Mouse (Mus musculus): Measurements from ENCODE around the gene Prrt2. TPM values are rescaled to one million over a fixed set of nuclear protein-coding genes. Genes with fewer than 3 reads are reported as not detected.

Prrt2 gene
- polyA plus RNA-seq, 1 experiment = 0.02 TPM

- H3K27me3 ChIP-seq (ENCODE audit: control insufficient read depth, insufficient read depth, insufficient read length) = no peaks in the 10 kb centered on the region
- H3K79me2 ChIP-seq (ENCODE audit: control insufficient read depth, insufficient read depth) = peaks cover 39% of the 10 kb centered on the region
- peaks cover 15% of the 10 kb centered on the region for H3K36me3 ChIP-seq (ENCODE audit: control insufficient read depth, insufficient read depth)
- H3K4me3 ChIP-seq (ENCODE audit: insufficient read depth, poor library complexity, severe bottlenecking) = no peak overlapping the region
- peaks cover 19% of the 10 kb centered on the region for H3K79me3 ChIP-seq (ENCODE audit: low read depth)
- H3ac ChIP-seq (ENCODE audit: control insufficient read depth, insufficient read length, low read depth) = no peak overlapping the region
- TF ChIP-seq MAX (IDR thresholded peaks at IDR 0.05) (no peak), MYOG (IDR thresholded peaks at IDR 0.05; ENCODE audit: control insufficient read depth, extremely low read depth, insufficient read length) (no peak), USF1 (IDR thresholded peaks at IDR 0.05; ENCODE audit: low read depth) (no peak), FOSL1 (IDR thresholded peaks at IDR 0.05; ENCODE audit: insufficient read depth, low read length, poor library complexity, severe bottlenecking) (no peak), CEBPB (IDR thresholded peaks at IDR 0.05; ENCODE audit: low read depth) (no peak), CTCF (IDR thresholded peaks at IDR 0.05; ENCODE audit: control insufficient read depth, insufficient read depth, insufficient read length) (no peak), MYOD1 (IDR thresholded peaks at IDR 0.05; ENCODE audit: control insufficient read depth, insufficient read length, low read depth) (no peak)
These were observed 8.6 kb downstream of the Prrt2 start for GRCm38 (mm10) chr7:127012374-127012773.

- Histone ChIP-seq H3K4me3 (ENCODE audit: insufficient read depth, poor library complexity, severe bottlenecking) (no peak overlapping the region), H3K79me3 (ENCODE audit: low read depth) (peaks cover 19% of the 10 kb centered on the region), H3K79me2 (ENCODE audit: control insufficient read depth, insufficient read depth) (peaks cover 39% of the 10 kb centered on the region), H3K27me3 (ENCODE audit: control insufficient read depth, insufficient read depth, insufficient read length) (no peaks in the 10 kb centered on the region), H3ac (ENCODE audit: control insufficient read depth, insufficient read length, low read depth) (no peak overlapping the region), H3K36me3 (ENCODE audit: control insufficient read depth, insufficient read depth) (peaks cover 15% of the 10 kb centered on the region)
- no peak for TF ChIP-seq MYOG (IDR thresholded peaks at IDR 0.05; ENCODE audit: control insufficient read depth, extremely low read depth, insufficient read length)
- TF ChIP-seq CEBPB (IDR thresholded peaks at IDR 0.05; ENCODE audit: low read depth) = no peak
- TF ChIP-seq FOSL1 (IDR thresholded peaks at IDR 0.05; ENCODE audit: insufficient read depth, low read length, poor library complexity, severe bottlenecking) = no peak
- no peak for TF ChIP-seq CTCF (IDR thresholded peaks at IDR 0.05; ENCODE audit: control insufficient read depth, insufficient read depth, insufficient read length)
- no peak for TF ChIP-seq MYOD1 (IDR thresholded peaks at IDR 0.05; ENCODE audit: control insufficient read depth, insufficient read length, low read depth)
- TF ChIP-seq MAX (IDR thresholded peaks at IDR 0.05) = no peak
- TF ChIP-seq USF1 (IDR thresholded peaks at IDR 0.05; ENCODE audit: low read depth) = no peak
These were observed 9.3 kb downstream of the Prrt2 start for GRCm38 (mm10) chr7:127011717-127012116.

DNA sequence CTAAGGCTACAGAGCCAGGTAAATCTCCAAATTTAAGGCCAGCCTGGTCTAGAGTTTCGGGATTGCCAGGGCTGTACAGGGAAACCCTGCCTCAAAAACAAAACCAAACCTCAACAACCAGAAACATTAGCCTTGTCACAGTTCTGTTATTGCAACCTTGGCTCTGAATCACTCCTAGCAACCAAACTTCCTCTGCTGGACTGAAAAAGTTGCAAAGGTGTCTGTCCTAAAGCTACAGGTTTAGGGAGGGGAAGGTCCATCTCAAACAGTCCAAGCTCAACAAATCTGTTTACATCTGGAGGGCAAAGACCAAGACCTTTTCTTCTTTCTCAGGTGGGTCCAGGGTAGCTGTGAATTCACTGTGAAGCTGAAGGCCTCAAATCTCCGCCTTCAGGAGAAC lies 10.0 kb downstream of the Prrt2 start:
- peaks cover 39% of the 10 kb centered on the region for H3K79me2 ChIP-seq (ENCODE audit: control insufficient read depth, insufficient read depth)
- H3K4me3 ChIP-seq (ENCODE audit: insufficient read depth, poor library complexity, severe bottlenecking) = no peak overlapping the region
- peaks cover 15% of the 10 kb centered on the region for H3K36me3 ChIP-seq (ENCODE audit: control insufficient read depth, insufficient read depth)
- H3K27me3 ChIP-seq (ENCODE audit: control insufficient read depth, insufficient read depth, insufficient read length) = no peaks in the 10 kb centered on the region
- no peak overlapping the region for H3ac ChIP-seq (ENCODE audit: control insufficient read depth, insufficient read length, low read depth)
- TF ChIP-seq FOSL1 (IDR thresholded peaks at IDR 0.05; ENCODE audit: insufficient read depth, low read length, poor library complexity, severe bottlenecking) (no peak), MYOG (IDR thresholded peaks at IDR 0.05; ENCODE audit: control insufficient read depth, extremely low read depth, insufficient read length) (no peak), MYOD1 (IDR thresholded peaks at IDR 0.05; ENCODE audit: control insufficient read depth, insufficient read length, low read depth) (no peak), MAX (IDR thresholded peaks at IDR 0.05) (no peak), CTCF (IDR thresholded peaks at IDR 0.05; ENCODE audit: control insufficient read depth, insufficient read depth, insufficient read length) (no peak), CEBPB (IDR thresholded peaks at IDR 0.05; ENCODE audit: low read depth) (no peak), USF1 (IDR thresholded peaks at IDR 0.05; ENCODE audit: low read depth) (no peak)
- H3K79me3 ChIP-seq (ENCODE audit: low read depth) = peaks cover 19% of the 10 kb centered on the region

- Histone ChIP-seq H3K79me2 (ENCODE audit: control insufficient read depth, insufficient read depth) (peaks cover 26% of the 10 kb centered on the region), H3K27me3 (ENCODE audit: control insufficient read depth, insufficient read depth, insufficient read length) (no peaks in the 10 kb centered on the region), H3ac (ENCODE audit: control insufficient read depth, insufficient read length, low read depth) (no peak overlapping the region), H3K79me3 (ENCODE audit: low read depth) (peaks cover 16% of the 10 kb centered on the region), H3K36me3 (ENCODE audit: control insufficient read depth, insufficient read depth) (peaks cover 6% of the 10 kb centered on the region), H3K4me3 (ENCODE audit: insufficient read depth, poor library complexity, severe bottlenecking) (no peak overlapping the region)
- no peak for TF ChIP-seq CEBPB (IDR thresholded peaks at IDR 0.05; ENCODE audit: low read depth)
- no peak for TF ChIP-seq CTCF (IDR thresholded peaks at IDR 0.05; ENCODE audit: control insufficient read depth, insufficient read depth, insufficient read length)
- TF ChIP-seq MAX (IDR thresholded peaks at IDR 0.05) = no peak
- TF ChIP-seq MYOD1 (IDR thresholded peaks at IDR 0.05; ENCODE audit: control insufficient read depth, insufficient read length, low read depth) = no peak
- TF ChIP-seq USF1 (IDR thresholded peaks at IDR 0.05; ENCODE audit: low read depth) = no peak
- TF ChIP-seq MYOG (IDR thresholded peaks at IDR 0.05; ENCODE audit: control insufficient read depth, extremely low read depth, insufficient read length) = no peak
- TF ChIP-seq FOSL1 (IDR thresholded peaks at IDR 0.05; ENCODE audit: insufficient read depth, low read length, poor library complexity, severe bottlenecking) = no peak
These were observed 11.5 kb downstream of the Prrt2 start for GRCm38 (mm10) chr7:127009307-127010085.

GRCm38 (mm10) chr7:127008239-127009019 lies 12.6 kb downstream of the Prrt2 start:
- Histone ChIP-seq H3K27me3 (ENCODE audit: control insufficient read depth, insufficient read depth, insufficient read length) (no peaks in the 10 kb centered on the region), H3K36me3 (ENCODE audit: control insufficient read depth, insufficient read depth) (peaks cover 3% of the 10 kb centered on the region), H3K4me3 (ENCODE audit: insufficient read depth, poor library complexity, severe bottlenecking) (no peak overlapping the region), H3K79me3 (ENCODE audit: low read depth) (peaks cover 8% of the 10 kb centered on the region), H3K79me2 (ENCODE audit: control insufficient read depth, insufficient read depth) (peaks cover 16% of the 10 kb centered on the region), H3ac (ENCODE audit: control insufficient read depth, insufficient read length, low read depth) (no peak overlapping the region)
- TF ChIP-seq CEBPB (IDR thresholded peaks at IDR 0.05; ENCODE audit: low read depth) = no peak
- TF ChIP-seq MYOG (IDR thresholded peaks at IDR 0.05; ENCODE audit: control insufficient read depth, extremely low read depth, insufficient read length) = no peak
- no peak for TF ChIP-seq FOSL1 (IDR thresholded peaks at IDR 0.05; ENCODE audit: insufficient read depth, low read length, poor library complexity, severe bottlenecking)
- no peak for TF ChIP-seq USF1 (IDR thresholded peaks at IDR 0.05; ENCODE audit: low read depth)
- no peak for TF ChIP-seq CTCF (IDR thresholded peaks at IDR 0.05; ENCODE audit: control insufficient read depth, insufficient read depth, insufficient read length)
- no peak for TF ChIP-seq MAX (IDR thresholded peaks at IDR 0.05)
- TF ChIP-seq MYOD1 (IDR thresholded peaks at IDR 0.05; ENCODE audit: control insufficient read depth, insufficient read length, low read depth) = no peak
